Mouse (Mus musculus): ENCODE data around the gene Cebpa.

GRCm38 (mm10) chr7:35130059-35130738 lies 11.1 kb downstream of the Cebpa start:
- TF ChIP-seq POLR2A (IDR thresholded peaks at IDR 0.05; ENCODE audit: low read depth, low read length) (no peak), CTCF (IDR thresholded peaks at IDR 0.05; ENCODE audit: extremely low read depth, insufficient read length, insufficient replicate concordance, low read depth, low read length) (no peak)

All from small intestine, adult 2 months (tissue).